Mouse (Mus musculus) frontal cortex, postnatal 10 days (tissue): Measurements from ENCODE around the gene Gstm4.
"Not testable (repeated sequence)": the region's sequence is repeated elsewhere in the genome, so short reads cannot be mapped to it uniquely, and the experiment has no call there.

Experiments
- DNase-seq, 2 experiments: peaks; one replicate each; pipeline ENCODE4 v3.0.0; 2022; ENCODE audit warnings: low spot score in 2 of 2, mixed read lengths in 1 of 2

The Gstm4 gene

DNA sequence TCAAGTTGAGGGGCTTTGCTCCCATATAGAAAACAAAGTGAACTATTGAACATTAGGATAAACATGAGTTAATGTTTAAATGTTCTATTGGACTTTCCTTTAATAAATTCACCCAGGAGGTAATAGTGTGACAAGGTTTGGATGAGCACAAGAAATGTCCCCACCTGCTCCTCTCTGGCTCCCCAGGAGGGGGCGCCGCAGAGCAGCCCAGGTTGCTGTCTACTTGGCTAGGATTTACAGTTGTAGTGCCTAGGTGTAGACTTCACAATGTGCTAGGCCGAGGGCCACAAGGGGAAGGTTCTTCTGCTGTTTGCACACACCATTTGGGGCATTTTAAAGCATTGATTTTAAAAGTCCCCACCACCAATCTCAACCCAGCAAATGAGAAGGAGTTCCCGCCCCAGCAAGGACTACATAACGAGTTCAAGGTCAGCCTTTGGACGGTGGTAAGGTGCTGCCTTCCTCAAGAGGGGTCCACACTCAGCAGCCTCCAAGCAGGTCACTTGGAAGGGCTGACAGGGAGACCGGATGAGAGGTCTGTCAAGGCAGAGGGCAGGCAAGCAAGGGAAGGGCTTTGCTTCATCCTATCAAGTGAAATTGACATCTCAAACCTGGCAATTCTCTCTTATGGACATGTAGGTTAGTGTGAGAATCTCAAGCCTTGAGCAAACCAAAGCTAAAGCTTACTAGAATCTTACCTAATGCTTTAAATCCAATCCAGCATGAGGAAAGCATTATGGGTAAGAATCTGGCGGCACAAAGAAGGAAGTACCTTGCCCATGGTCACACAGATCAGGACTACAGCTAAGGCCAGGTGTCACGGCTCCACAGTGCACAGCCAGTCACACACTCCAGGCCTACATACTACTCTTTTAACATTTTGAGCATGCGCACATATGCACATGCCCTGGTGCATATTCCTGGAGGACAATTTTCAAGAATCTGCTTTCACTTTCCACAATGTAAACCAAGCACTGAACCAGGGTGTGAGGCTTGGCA is 25.9 kb upstream of the Gstm4 start:
- no peak for DNase-seq

DNA sequence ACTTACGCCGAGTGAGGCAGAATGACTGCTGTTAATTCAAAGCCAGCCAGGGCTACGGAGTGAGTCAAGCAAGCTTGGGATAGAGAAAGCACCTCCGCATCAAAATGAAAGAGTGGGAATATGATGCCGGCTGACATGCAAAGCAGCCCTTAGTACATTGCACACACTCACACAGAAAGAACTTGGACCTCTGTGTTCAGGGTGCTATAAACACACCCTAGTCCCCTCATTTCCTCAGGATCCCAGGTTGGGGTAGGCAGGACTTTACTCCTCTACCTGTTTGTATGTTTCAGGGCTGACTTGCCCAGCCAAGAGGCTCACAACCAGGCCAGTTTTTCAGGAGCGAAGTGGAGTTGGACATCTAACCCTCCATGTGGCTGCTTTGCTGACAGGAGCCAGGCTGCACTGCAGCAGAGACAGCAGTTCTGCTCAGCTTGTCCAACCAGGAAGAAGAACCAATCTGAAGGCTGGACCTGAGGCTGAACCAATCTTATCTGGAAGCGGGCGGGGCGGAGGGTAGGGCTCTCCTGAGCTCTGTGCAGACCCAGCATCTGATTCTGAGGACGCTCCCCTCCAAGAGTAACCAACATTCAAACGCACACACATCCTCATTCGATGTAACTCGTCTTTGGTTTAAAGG is 24.7 kb upstream of the Gstm4 start:
- no peak for DNase-seq

DNA sequence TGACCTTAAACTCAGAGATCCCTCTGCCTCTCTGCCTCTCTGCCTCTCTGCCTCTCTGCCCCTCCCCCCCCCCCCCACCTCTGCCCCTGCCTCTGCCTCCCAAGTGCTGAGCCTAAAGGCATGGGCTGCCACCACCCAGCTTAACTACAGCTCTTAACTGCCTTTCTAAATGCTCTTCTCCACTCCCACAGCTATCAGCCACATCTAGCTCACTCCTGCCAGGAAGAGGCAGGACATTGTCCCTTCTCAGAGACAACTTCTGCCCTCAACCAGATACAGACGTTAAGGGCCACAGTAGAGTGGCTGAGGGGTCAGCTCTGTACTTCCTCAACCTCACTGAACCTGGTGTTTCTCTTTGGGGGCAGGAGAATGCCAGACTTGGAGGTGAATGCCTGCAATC is 24.1 kb upstream of the Gstm4 start:
- no peak for DNase-seq

DNA sequence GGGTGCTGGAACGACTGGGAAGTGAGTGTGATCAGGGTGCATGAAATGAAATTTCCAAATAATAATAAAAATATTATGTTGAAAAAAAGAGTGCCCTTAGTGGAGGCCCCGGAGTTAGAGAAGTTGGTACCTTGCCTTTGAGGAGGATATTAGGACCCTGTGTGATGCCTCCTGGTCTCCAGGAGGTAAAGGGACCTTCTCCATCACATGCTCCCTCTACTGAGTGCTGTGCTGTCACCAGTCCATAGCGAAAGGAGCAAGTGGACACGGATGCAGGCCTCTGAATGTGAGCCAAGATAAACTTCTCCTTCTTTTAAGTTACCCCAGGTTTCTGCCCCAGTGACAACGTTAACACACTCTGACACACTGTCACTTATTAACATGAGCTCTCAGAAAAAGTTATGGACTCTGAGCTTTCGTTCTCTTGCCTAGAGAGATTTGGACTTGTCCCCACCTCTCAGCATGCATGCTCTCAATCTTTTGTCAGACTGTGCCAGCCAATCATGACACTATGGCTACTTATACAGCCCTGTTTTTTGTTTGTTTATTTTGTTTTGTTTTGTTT is 22.8 kb upstream of the Gstm4 start:
- no peak for DNase-seq

DNA sequence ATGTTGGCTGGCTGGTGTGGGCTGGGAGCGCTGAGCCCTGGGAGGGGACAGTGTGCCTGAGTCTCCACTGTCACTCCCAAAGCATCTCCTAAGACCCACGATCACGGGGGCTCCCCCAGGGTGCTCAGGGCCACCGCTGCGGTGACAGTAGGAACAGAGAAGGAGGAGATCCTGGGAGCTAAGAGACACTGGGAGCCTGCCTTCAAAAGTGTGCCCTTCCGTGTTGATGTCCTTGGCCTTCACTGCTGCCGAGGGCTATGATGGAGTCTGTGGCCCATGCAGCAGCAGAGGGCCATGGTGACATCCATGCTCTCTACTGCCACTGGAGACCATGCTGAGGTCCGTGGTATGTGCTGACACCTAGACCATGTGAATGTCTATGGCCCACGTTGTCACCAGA is 20.9 kb upstream of the Gstm4 start:
- DNase-seq, result no peak

DNA sequence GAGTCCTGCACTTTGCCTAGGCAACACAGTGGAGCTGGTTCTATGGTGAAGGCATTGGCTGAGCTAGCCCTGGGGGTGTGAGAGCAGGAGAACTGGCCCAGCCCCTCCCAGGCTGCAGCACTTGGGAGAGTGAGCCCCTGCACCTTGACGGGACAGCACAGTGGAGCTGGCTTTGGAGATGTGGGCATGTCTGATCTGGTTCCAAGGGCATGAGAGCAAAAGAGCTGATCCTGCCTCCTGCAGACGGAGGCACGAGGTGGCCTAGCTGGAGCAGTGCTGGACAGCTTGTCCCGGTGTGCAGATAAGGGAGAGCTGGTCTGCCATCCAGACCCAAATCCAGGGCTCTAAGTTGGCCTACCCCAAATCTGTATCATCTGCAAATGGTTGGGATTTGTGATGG is 20.0 kb upstream of the Gstm4 start:
- no peak for DNase-seq

DNA sequence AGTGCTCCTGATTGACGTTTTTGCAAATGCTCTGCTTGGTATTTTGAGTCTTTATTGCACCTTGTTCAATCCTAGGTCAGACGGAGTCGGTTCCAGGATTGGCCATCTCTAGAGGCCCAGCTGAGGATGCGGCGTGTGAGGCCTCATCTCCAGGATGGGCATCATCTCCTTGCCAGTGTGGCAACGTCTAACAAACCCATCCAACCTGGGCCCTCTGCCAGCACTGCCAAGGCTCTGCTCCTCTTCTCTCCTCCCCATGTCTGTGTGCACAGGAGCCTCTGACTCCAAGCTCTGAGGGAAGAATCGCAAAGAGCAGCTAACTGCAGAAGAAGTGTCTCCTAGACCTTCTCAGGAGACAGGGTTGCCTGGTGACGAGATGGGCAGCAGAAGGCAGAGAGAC is 18.0 kb upstream of the Gstm4 start:
- DNase-seq, result no peak

DNA sequence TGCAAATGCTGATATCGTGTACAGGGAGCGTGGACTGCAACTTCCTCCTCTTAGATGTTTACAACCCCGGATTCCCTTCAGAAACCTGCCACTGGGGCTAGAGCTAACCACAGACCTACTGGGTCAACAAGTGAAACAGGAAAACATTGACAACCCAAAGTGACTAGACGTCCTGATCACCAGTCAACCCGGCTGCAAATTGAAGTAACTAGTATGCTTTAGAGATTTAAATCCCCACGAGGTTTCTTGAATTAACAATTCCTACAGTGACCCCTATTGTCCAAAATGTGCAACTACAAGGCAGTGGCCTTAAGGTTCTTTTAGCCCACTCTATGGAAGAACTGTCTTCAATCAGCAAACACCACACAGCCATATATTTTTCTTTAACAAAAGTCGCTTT is 16.7 kb upstream of the Gstm4 start:
- DNase-seq, result no peak

DNA sequence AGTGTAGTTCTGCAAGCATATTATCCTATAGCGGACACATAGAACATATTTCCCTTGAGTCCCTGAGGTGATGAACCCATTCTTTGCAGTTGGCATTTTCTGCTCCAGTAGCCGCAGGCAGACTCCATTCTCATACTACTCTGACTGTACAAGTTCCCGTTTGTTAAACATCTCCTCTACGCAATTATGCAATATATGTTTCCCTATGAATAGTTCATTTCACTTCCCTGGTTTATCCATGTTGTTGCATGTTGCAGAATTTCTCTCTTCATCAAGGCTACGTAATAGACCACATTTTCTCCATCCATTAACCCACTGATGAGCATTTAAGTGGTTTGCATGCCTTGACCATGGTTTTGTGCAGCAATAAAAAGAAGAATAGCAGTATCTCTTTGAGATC is 5.8 kb upstream of the Gstm4 start:
- DNase-seq, result no peak

DNA sequence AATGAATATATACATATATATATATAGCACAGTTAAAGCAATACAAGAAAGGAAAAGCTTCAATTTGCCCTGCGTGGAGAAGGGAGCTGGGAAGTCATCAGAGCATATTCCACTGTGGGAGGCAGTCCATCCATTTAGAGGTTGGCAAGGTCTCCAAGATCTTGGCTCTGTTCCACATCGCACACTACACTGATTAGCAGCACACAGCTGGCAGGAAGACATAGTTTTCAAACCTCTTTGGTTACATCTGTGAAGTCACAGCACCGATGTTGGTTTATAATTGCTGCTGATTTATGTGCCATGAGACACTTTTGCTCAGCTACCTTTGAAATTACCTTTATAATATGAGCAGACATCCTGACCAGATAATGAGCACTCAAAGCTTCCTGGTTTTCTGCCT is 3.6 kb upstream of the Gstm4 start:
- no peak for DNase-seq

DNA sequence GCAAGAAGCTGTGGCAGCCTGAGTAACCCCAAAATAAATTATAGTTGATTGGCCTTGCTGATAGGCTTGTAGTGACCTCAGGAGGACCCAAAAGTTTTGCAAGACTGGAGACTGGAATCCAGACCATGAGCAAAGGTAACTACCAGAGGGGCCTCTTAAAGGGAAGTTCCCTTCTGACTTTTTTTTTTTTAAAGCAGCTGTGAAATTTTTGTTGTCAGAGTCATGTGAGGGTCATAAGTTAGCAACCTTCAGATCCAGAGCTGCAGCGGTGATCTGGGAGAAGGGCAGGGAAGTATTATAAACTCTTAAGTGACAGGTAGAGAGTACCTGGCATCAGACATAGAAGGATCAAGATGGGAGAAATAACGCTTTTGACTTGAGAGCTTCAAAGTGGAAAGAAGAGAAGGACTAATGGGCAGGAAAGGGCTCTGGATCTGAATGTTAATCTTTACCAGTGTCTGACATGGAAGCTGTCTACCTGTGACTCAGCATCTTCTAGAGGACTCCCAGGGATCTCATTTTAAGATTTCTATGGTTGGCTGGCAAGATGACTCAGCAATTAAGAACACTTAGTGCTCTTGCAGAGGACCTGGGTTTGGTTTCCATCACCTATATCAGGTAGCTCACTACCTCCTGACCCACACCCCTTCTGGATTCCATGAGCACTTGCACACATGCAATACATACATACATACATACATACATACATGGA is 2.4 kb upstream of the Gstm4 start:
- no peak for DNase-seq

DNA sequence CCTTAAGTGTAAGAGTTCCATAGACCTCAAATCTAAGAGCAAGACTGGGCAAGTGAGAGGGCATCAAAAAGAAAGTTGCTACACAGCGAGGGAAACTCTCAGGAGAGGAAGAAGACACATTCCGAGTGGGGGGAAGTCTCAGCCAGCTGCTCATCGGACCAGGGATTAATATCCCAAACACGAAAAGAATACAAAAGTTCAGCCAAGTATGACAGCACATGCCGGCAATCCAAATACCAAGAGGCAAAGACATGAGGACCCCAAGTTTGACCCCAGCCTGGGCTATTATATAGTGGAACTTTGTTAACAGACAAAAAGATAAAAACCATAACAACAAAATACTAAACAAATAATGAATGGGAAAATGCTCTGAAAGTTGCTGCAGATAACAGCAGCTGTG is 11.5 kb downstream of the Gstm4 start:
- no peak for DNase-seq

DNA sequence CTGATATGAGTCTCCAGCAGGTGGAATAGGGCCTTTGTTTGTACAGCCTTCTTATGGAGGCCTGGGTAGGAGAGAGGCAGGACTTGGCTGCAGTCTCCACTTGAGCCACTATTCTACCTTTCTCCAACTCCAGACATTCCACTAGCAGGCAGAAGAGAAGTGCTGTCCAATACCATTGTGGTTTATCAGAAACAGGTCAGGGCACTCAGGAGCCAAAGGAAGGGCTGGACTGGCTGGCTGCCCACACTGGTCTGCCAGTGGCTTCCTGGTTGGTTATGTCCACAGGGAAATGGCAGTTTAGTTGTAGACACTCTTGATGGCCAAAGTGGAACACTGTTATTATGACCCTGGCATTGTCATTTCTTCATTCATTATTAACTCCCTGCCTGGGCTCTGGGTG is 12.6 kb downstream of the Gstm4 start:
- DNase-seq, result no peak

DNA sequence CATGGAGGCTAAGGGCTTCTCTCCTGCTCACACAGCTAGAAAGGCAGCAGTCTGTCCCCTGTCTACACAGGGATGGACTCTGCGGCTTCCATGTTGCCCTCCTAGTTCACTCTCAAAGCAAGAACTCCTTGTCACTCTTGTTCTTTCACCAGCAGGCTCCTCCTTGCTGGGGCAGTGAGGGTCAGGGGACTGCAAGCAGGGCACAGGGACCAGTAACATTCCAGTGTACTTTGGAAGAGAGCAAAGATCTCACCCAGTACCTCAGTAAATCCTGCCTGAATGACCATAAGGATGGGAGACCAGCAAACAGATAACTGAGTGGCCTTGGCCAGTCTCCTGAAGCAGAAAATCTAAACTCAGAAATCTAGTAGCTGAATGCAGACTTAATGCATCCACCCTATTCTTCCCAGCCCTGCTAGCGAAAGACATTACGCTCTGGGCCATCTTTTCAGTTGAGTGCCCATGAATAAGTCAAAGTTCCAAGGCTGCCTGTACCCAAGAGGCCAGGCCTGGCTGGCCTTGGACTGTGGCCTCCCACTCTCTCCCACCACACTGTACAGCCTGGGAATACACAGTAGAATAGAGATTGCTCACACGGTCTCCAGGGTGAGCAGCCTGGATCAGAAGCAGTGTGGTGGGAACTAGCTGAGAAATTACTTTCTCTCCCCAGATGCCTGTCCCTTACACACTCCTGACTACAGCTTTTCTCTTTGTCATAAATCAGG is 15.9 kb downstream of the Gstm4 start:
- DNase-seq, result no peak

DNA sequence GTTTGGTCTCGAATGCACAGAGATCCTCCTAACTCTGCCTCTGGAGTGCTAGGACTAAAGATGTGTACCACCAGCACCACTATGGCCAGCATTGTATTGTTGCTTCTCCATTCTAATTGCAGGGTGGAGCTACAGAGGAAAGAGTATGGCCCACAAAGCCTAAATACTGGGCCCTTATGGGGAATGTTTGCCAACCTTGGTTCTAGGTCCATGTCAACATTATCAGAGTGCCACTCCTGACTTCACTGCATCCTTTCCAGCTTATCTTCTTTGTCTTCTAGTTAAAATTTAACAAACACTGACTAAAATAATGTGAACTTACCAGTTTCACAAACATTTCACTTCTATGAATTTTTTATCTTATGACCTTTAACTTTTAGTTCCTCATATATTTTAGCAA is 18.1 kb downstream of the Gstm4 start:
- DNase-seq, result no peak

DNA sequence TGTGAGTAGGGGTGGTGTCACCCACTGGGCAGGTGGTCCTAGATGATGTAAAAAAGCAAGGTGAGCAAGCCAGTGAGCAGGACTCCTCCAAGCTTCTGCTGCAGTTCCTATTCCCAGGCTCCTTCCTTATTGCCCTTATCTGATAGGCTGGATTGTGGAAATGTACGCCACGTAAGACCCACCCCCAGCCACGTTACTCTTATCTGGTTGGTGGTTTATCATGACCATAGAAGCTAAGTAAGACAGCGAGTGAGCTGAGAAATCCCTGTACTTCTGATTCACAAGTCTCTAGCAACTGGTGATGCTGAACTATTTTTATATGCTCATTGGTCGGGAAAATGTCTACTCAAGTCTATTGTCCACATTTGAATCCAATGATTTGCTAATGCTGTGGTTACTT is 18.6 kb downstream of the Gstm4 start:
- no peak for DNase-seq

DNA sequence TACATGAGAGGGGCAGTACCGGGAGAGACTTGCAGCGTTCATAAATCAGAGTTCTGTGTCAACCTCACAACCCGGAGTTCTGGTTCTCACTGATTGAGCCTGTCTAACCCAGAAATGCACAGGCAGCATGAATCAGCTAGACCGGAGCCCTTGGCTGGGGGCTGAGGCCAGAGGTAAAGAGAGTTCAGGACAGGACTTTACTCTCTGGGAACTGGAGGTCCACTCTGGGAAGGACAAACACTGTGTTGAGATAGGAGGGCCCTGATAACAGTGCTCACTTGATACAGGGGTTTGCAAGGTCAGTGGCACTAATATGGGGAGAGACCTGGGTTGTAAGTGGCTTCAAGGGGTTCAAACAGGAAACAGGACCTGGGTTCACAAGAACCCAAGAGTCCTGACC is 19.4 kb downstream of the Gstm4 start:
- no peak for DNase-seq

DNA sequence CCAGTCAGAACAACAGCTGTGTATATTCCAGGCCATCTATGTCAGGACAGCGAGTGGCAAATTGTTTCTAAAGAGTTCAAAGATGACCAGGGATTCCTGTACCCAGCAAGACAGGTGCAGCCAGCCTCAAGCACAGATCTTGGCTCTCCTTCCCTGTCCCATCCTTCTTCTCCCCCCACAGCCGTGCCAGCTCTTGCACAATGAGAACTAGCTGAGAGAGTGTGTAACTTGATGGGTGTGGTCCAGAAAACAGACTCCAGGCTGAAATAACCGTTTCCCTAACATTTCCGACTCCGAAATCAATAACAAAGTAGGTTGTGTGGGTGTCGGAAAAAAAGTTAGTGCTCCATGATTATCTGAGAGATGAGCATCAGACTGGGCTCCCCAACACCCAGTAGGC is 22.0 kb downstream of the Gstm4 start:
- no peak for DNase-seq

DNA sequence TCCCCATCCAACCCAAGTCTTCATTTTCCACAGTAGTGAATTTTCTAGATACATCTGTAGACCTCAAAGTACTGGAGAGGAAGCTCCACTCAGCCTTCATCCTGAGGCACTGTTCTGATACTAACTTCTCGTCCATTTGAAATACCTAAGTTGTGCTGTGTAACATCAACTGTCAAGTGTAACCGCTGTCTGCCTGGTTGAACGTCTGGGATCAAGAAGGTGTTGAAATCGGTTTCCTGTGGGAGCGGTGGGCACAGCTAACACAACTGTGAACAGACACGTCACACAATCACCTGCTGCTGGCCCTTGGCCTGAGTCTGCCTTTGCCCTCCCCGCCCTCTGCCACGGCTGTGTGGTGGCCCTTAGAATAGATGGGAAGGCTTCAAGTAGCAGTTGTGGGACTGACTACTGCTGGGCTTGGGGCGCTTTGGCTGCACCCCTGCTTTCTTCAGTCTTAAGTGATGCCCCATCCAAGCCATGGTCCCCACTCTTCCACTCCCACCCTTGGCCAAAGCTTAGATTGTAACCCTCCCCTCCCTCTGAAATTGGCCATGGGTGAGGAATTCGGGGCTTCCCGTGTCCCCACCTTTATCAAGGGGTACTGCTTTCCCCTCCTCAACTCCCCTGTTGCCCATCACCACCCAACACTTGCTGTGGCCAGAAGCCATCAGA is 24.2 kb downstream of the Gstm4 start:
- DNase-seq, result not testable (repeated sequence)

DNA sequence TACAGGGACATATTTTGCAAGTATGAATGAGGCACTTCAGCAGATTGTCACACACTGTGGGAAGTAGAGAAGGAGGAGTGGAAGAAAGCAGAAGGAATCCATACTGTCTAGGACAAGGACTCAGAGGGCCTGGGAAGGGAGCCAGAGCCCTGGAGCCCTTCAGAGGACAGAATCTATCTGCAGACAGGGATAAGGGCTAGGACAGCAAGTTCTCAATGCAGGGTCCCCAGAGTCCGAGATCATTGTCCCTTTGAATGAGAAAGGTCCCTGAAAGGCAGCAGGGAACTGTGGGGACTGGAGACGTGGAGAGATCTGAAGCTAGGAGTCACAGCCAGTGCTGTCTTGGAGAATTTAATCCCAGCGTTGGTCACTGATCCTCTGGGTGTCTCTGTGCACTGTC is 25.5 kb downstream of the Gstm4 start:
- not testable (repeated sequence) for DNase-seq

DNA sequence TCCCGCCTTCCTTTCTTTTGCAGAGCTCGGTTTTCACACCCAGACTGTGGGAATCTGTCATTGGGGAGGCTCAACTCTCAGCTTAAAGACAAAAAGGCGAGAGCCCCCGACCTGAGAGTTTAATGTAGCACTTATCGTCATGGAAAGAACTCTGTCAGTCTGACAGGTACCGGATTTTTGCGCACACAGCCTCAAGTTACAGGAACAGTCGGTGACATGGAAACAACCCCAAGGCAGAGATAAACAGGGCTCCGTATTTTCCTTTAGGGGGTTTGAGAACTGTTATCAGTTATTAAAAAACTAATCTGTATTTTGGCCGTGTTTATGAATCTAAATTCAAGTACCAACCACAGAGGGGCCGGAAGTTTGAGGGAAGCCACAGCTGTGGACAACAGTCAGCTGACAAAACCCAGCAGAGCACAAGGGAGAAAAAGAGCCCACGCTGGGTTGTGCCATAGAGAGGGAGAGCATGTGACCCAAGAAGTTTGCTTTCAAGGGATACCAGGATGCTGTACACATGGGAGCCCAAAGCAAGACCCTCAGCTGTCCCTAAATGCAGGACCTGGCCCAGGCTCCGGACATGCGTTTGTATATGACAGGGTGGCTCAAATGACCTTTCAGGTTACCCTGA is 26.4 kb downstream of the Gstm4 start:
- DNase-seq, result no peak
